Mouse (Mus musculus): ENCODE results near the gene Gstz1.
"Not testable (repeated sequence)": the region's sequence is repeated elsewhere in the genome, so short reads cannot be mapped to it uniquely, and the experiment has no call there.

Gstz1 gene

DNA sequence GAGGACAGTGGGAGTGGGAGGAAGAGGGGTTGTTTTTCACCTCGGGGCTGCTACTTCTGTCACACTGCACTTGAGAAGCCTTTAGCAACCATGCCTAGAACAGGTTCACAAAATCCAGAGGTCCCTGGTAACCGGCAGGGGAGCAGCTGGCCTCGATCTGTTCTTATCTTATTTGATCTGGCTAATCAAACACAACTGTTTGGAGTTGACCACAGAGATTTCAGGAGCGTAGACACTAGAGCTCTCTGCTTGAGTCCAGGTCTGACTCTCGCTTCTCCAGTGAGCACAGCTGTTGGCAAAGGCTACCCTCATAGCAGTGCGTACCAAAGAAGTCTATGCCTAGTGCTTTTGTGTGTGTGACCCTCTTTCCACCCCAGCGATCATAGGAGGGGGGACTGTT lies 11.1 kb downstream of the Gstz1 start:
- no peak for DNase-seq (ENCODE audit: extremely low read depth, low read depth)

DNA sequence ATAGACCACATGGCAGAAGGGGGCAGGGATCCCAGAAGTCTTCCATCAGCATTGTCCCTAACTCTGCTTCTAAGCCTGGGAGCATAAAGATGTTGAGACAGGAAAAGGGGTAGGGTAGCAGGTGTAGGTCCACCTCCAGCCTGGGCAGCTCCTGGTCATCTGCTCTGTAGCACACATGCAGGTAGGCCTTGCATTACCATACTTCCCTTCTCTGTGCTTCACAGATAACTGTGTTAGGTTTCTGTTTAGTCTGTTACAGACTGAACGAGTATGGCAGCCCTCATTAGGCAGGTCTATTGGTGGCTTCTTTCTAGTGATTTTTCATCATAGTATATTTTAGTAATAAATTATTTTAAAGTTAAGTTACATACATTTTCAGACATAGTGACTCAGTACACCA lies 13.3 kb downstream of the Gstz1 start:
- DNase-seq (ENCODE audit: extremely low read depth, low read depth) = no peak

DNA sequence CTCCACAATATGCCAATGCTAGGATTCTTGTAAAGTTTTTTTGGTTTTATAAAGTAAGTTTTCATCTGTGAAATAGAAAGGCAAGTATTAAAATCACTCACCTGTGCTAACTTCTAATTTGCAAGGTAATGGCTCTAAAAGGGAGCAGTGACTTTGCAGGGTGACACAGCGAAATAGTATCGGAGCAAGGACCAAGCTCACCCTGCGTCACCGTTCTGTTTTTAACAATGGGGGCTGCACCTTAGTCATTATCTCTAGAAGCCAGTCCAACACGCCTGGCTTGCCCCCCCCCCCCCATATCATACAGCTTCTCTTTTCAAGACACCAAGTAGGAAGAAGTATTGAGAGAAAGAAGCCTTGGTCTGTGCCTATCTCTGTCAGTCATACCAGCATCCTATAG lies 13.8 kb downstream of the Gstz1 start:
- DNase-seq (ENCODE audit: extremely low read depth, low read depth) = peak; percentile 86

DNA sequence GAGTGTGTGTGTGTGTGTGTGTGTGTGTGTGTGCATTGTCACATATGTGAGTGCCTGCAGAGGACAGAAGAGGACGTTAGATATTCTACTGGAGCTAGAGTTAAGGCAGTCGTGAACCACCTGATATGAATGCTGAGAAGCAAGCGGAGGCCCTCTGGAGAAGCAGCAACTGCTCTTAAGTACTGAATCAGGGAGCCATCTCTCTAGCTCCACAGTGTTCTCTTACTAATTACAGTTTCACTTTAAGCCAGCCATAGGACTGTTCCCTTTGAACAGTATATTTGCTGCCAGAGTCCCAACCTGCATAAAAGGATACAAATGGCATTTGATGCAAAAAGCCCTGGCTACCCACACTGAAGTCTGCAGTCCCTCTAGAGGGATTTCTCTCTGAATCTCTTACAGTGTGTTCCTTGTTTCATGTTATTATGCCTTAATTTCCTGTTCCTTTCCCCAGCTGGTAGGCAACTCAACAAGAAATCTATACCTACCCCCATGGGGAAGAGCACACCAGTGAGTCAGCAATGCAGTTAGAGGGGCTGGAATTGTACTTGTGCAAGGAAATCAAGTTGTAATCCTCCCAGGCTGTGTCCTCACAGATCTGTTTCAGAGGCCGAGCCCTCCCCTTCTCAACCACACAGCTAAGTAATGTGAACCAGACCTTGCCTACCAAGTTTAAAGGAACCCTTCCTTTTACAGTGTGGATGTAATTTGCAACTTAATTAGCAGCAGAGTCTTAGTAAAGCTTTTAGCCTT lies 28.4 kb downstream of the Gstz1 start:
- no peak for DNase-seq (ENCODE audit: extremely low read depth, low read depth)

DNA sequence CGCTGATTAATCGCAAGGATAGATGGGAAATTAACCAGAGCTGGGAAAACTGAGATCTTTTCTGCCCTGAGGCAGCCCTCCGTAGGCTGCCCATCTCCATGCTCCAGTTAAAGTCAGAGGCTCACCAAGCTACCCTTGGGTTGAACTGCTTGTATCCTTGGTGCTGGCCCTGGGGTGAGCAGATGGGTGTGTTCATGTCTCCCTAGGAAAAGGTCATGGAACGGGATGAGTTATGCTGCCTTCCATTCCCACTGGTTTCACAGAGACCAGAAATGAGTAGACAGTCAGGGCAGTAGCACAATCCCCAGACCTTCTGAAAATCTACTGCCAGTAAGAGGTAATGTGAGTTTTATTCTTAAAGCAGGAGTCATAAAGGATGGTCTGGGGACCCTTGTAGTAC lies 30.7 kb downstream of the Gstz1 start:
- no peak for DNase-seq (ENCODE audit: extremely low read depth, low read depth)

DNA sequence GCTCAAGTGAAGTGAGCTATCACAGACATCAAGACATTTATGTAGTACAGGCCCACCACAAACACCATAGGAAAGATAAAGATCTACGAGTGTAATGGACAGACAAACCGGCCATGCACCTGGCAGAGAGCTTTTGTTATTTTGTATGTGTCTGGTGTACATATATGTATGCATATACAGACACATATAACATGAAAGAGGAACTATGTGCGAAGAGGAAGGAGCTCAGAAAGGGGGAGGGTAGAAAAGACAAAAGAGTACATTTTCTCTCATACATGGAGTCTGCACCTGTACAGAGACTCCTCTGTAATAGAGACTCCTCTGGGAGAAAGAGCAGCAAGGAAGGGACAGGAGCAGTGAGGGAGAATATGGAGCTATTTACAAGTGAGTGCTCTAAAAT lies 46.0 kb downstream of the Gstz1 start:
- DNase-seq (ENCODE audit: extremely low read depth, low read depth) = no peak

DNA sequence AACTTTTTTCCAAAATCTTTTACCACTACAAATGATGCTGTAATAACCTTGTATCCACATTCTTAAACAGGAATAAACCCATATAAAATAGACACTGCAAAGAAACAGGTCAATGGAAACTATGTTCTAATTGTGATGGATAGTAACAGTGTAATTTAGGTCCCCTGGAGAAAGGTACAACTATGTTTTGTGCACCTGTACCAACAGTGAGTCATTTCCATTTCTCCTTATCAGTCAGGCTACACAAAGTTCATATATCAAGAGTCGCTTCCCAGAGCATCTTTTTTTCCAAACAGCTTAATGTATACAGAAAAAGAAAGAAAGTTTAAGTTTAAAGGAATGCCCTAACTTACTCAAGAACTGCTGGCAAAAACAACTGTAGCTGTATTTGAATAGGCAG lies 48.1 kb downstream of the Gstz1 start:
- no peak for DNase-seq (ENCODE audit: extremely low read depth, low read depth)

DNA sequence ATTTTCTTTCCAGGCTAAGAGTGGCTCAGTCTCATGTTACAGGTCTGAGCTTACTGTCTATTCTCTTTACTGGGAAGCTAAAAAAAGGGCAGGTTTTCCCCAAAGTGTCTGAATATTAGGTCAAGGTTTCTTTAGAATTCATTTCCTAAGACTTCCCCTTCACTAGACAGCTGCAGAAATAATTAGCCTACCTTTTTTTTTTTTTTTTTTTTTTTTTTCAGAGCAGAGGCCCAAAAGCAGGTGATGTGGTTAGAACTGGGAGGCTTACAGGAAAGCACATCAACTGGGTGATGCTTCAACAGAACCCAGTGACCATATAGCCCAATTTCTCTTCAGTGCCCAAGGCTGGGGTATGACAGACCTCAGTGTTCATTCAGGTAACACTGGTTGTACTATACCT lies 49.3 kb downstream of the Gstz1 start:
- DNase-seq (ENCODE audit: extremely low read depth, low read depth) = no peak

DNA sequence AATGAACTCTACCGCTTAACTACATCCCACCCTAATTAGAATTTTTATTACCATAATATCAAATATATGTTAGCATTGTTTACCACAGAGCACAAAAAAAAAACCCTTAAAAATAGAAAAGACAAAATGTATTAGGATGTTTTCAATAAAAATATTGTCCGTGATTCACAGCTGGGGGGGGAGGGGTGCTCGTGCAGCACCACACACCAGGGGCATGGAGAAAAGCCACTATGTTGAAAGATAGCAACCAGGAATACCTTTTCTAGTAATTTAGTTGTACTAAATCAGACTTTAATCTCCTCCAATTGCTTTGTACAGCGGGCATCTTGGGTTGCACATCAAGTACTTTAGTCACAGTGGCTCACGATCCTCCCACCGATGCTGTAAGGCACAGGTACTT lies 51.8 kb downstream of the Gstz1 start:
- no peak for DNase-seq (ENCODE audit: extremely low read depth, low read depth)

DNA sequence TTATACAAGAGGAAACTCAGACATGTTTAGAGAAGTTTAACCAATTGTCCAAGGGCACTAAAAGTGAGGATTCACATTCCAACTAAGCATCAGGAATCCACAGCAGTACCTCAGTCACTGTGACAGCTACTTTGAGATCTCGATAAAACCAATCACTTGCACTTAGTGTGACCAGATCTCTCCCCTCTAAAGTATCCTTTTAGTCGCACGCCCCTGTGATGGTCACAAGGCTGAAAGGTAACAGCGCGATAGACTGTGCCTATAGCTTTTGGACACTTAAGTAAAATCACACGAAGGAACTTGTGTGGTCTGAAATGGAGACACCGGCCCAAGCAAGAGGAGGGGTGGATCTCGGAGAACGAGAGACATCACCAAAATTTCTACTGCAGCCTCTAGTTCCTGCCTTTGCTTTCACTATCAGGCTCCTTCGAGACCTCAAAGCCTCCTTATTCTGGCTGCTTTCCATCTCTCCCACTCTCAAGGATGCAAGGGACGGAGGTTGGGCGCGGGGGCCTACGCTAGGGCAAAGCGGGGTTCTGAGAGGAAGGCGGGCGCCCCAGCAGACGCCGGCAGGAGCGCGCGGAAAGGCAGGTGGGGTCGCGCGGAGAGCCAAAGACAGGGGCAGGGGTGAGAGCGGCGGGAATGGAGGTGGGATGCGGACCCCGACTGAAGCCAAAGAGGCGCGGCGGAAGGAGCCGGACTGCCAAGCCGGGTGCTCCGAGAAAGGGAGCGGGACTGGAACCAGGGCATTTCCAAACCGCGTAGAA lies 52.4 kb downstream of the Gstz1 start, which contains the start of gene Samd15:
Samd15 (plus strand) TSS at position 518 of the 767 bp plus-strand sequence.
- no peak for DNase-seq (ENCODE audit: extremely low read depth, low read depth)

DNA sequence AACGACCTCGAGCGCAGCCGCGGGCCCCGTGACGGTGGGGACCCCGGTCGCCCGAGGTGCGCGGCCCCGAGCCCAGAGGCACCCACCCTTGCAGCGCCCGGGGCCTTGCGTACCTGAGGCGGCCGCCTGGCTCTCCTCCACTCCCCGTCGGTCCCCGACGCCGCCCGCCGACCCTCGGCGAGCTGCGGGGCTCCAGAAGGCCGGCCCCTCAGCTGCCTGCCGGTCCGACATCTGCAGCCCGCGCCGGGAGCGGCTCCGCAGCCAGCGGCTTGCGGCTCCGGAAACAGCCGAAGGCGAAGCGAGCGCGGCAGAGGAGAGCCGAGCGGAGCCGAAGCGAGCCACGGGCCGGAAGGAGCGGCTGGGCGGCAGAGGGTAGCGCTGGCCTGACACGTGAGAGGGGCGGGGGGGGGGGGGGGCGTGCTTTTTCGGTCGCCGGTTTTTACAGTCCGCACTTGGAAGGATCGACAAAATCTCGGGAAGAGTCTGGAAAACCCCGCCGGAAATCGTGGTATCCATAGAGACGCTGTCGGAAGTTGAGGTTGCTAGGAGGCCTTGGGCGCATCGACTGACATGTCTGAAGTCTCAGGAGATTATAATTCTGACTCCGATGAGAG lies 53.1 kb downstream of the Gstz1 start, which contains the start of gene Tmed8:
Tmed8 (minus strand) TSS at position 482 of the 614 bp plus-strand sequence.
- DNase-seq (ENCODE audit: extremely low read depth, low read depth) = peak; percentile 34

DNA sequence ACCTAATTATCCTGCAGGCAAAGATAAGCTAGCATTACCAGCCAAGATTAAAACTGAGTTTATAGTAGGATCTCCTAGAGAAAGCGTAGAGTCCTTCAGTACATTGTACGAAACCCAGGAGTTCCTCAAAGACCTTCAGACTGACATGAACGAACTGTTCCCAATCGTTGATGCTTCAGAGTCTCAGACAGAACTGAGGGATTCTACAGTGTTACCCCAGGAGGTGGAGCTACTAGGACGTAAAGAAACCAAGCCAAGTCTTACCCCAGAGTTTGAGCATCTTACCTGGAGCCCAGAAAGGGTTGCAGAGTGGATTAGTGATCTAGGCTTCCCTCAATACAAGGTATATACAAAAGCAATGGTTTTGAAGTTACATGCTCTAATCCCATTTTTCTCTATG lies 54.7 kb downstream of the Gstz1 start:
- DNase-seq (ENCODE audit: extremely low read depth, low read depth) = no peak

DNA sequence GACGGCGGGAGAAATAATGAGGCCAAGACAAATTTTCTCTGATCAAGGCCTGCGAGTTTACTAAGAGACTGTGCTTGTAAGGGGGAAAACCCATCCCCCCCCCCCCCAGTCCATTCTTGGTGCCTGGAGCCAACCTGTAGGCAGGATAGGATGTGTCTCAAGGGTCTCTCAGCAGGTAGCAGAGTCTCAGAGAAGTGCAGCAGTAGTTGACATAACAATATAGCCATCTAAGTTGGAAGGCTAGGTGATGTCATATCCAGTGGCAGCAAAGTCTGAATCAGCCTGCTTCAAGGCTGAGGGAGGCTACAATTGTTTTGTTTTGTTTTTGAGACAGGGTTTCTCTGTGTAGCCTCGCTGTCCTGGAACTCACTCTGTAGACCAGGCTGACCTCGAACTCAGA lies 58.8 kb downstream of the Gstz1 start:
- DNase-seq (ENCODE audit: extremely low read depth, low read depth) = not testable (repeated sequence)

DNA sequence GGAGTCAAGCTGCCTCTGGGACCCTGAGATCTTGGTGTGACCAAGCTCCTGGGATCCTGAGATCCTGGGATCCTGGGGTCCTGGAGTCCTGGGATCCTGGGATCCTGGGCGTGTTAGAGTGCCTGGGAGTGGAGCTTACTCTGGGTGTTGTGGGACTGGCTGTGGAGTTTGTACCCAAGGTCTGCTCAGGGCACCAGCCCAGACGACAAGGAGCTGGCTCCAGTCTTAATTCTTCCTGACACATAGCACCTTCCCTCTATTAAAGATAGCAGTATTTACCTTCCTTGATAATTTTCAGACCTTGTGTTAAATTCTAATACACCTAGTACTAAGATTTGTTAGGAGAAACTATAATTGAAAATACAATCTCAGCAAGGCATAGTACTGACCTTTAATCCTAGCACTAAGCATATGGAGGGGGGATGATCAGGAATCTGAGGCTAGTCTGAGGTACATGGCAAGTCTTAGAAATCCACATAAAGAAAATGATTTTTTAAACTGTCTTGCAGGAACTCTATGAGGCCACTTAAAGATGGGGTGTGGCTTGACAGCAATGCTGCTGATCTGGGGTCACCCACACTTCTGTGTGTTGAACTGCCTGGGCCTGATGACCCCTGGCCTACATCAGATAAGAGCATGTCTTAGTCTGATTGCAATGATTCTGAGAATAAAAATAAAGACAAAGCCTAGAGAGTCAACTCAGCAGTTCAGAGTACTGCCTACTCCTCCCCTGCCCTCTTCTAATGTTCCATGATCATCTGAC lies 66.1 kb downstream of the Gstz1 start:
- DNase-seq (ENCODE audit: extremely low read depth, low read depth) = no peak
